Mouse (Mus musculus): ENCODE measurements at regions not wholly inside any gene's neighbourhood (a gene's known extent, or its start where the extent isn't known, plus 50 kb on each side); places are given as distances from the start of the nearest gene placed in this dataset.

DNA sequence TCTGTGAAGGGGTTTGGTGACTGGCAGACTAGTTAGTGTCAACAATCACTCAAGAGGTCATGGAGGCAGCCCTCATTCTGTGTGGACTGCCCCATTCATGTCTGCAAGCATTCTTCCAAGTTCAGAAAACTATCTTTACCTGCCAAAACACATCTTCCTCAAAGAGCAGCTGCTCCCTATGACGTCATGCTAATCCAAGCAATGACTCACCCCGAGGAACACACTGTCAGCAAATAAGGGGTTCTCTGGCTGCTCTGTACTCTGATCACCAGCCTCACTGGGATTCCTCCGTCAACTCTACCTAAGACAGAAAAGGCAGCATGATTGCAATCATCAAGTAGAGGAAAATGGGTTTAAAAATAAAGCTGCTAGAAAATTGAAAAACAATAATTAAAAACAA is 165.4 kb upstream of the Nabp1 start:
- peaks cover 7% of the 10 kb centered on the region for H3K4me1 ChIP-seq (ENCODE audit: control insufficient read depth, insufficient read depth)
- DNase-seq (ENCODE audit: low spot score) (no peak), ATAC-seq (ENCODE audit: insufficient read depth, low read depth) (no peak)
- 33% methylated on average over 3 of the region's 3 CpGs for WGBS
- H3K27ac ChIP-seq (ENCODE audit: low read depth): no peak overlapping the region
- H3K4me3 ChIP-seq (ENCODE audit: low read depth, low read length): no peak overlapping the region
- TF ChIP-seq EP300 (IDR thresholded peaks at IDR 0.05; ENCODE audit: low read depth) (no peak), CTCF (IDR thresholded peaks at IDR 0.05; ENCODE audit: low read depth) (no peak)
- no peaks in the 10 kb centered on the region for H3K36me3 ChIP-seq (replicated peaks; ENCODE audit: control insufficient read depth, insufficient read depth, low read length)
- no peaks in the 10 kb centered on the region for H3K9me3 ChIP-seq (replicated peaks; ENCODE audit: control insufficient read depth, low read length)
- no peak overlapping the region for H3K4me2 ChIP-seq (ENCODE audit: low read depth, low read length)
- no peaks in the 10 kb centered on the region for H3K27me3 ChIP-seq (ENCODE audit: control insufficient read depth, insufficient read depth, low read length)
- no peak overlapping the region for H3K9ac ChIP-seq (replicated peaks; ENCODE audit: low read depth, low read length)

DNA sequence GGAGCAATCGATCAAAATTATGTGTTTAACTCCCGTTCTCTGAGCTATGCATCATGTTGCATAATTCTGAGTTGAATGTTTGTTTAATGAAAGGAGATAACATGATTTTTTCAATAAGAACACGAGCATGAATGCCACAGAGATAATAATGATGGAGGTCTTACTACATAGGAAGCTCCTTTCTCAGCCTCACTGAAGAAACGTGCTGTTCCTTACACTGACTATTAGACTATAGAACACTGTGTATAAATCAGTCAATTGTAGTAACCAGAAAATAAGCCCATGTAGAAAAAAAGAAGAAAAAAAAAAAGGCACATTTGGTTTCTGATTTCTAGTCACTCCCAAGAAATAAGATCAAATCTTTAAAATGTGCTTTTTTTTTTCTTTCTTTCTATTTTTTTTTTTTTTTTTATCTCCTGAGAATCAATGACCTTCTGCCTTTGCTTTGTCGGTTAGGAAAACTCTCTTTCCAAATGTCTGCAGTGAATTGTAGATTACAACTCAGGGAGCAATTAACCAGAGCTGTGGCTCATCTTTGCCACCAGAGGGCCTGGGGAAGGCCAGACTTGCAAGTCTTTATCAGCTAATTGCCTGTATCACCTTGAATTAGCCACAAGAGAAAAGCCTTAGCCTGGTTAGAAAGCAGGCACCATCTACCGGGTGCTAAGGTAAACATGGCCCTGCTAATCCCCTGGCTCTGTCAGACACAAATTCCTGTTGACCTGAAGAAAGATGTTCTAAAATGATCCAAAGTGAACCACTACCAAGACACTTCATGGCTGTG is 160.5 kb upstream of the Nabp1 start:
- H3K9ac ChIP-seq (replicated peaks; ENCODE audit: low read depth, low read length): no peak overlapping the region
- 71% methylated on average over 6 of the region's 6 CpGs for WGBS
- no peaks in the 10 kb centered on the region for H3K27me3 ChIP-seq (ENCODE audit: control insufficient read depth, insufficient read depth, low read length)
- H3K36me3 ChIP-seq (replicated peaks; ENCODE audit: control insufficient read depth, insufficient read depth, low read length): no peaks in the 10 kb centered on the region
- H3K9me3 ChIP-seq (replicated peaks; ENCODE audit: control insufficient read depth, low read length): no peaks in the 10 kb centered on the region
- no peak for TF ChIP-seq CTCF (IDR thresholded peaks at IDR 0.05; ENCODE audit: low read depth)
- H3K27ac ChIP-seq (ENCODE audit: low read depth): no peak overlapping the region
- no peak overlapping the region for H3K4me3 ChIP-seq (ENCODE audit: low read depth, low read length)
- ATAC-seq (ENCODE audit: insufficient read depth, low read depth): no peak
- peaks cover 6% of the 10 kb centered on the region; the same call in 1 of the 2 replicates for H3K4me1 ChIP-seq (ENCODE audit: control insufficient read depth, insufficient read depth)
- H3K4me2 ChIP-seq (ENCODE audit: low read depth, low read length): no peak overlapping the region
- DNase-seq (ENCODE audit: low spot score): no peak

DNA sequence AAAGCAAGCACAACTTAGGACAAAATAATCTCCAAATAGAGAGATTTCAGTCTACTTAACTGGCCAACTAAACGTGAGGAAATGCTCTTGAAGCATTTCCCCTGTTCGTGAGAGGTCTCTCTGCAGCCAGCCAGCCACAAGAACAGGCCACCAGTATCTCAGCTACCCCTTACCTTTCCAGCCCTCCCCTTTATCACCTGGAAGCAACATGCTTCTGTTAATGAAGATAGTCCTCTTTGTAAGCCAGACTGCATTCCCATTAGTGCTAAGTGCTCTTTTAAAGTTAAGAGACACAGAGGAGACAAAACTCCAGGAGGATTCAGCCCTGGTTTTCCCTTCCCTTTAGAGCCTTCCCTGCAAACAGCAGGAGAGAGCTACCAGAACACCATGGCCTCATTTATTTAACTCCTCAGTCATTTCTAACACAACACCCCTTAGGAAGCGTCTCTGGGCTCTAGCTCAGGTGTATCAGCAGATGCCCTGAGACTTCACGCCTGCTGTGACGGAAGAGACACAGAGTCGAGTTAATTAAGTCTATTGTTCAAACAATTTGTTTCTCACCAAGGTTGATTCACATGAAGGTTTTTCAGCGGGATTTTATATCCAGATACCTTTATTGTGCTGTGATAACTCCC is 157.8 kb upstream of the Nabp1 start:
- ATAC-seq (ENCODE audit: insufficient read depth, low read depth): no peak
- Histone ChIP-seq H3K27ac (ENCODE audit: low read depth) (no peak overlapping the region), H3K4me2 (ENCODE audit: low read depth, low read length) (no peak overlapping the region), H3K9me3 (replicated peaks; ENCODE audit: control insufficient read depth, low read length) (no peaks in the 10 kb centered on the region), H3K36me3 (replicated peaks; ENCODE audit: control insufficient read depth, insufficient read depth, low read length) (no peaks in the 10 kb centered on the region), H3K9ac (replicated peaks; ENCODE audit: low read depth, low read length) (no peak overlapping the region), H3K27me3 (ENCODE audit: control insufficient read depth, insufficient read depth, low read length) (no peaks in the 10 kb centered on the region), H3K4me3 (ENCODE audit: low read depth, low read length) (no peak overlapping the region), H3K4me1 (ENCODE audit: control insufficient read depth, insufficient read depth) (peaks cover 6% of the 10 kb centered on the region; the same call in 1 of the 2 replicates)
- 51% methylated on average over 7 of the region's 7 CpGs for WGBS
- no peak for DNase-seq (ENCODE audit: low spot score)
- TF ChIP-seq CTCF (IDR thresholded peaks at IDR 0.05; ENCODE audit: low read depth) (no peak), EP300 (IDR thresholded peaks at IDR 0.05; ENCODE audit: low read depth) (no peak)

DNA sequence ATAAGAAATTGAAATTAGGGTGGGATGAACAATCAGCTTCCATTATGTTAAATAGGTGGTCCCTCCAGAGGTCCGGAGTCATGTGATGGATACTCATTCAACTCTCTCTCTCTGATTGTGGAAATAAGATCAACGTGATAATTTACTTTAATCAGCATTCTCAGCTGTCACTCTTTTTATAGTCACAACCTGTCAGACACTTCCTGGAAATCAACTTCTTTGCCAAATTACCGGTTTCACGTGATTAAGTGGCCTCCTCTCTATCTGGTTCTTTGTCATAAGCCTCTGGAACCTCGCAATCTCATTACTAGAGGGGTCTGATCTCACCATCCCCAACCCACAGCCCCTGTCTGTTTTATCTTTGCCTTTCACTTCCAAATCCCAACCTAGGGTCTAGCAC is 155.6 kb upstream of the Nabp1 start:
- H3K9me3 ChIP-seq (replicated peaks; ENCODE audit: control insufficient read depth, low read length): no peaks in the 10 kb centered on the region
- H3K9ac ChIP-seq (replicated peaks; ENCODE audit: low read depth, low read length): no peak overlapping the region
- DNase-seq (ENCODE audit: low spot score): no peak
- no peak overlapping the region for H3K4me3 ChIP-seq (ENCODE audit: low read depth, low read length)
- no peak overlapping the region for H3K27ac ChIP-seq (ENCODE audit: low read depth)
- no peaks in the 10 kb centered on the region for H3K27me3 ChIP-seq (ENCODE audit: control insufficient read depth, insufficient read depth, low read length)
- 53% methylated on average over 5 of the region's 5 CpGs for WGBS
- TF ChIP-seq CTCF (IDR thresholded peaks at IDR 0.05; ENCODE audit: low read depth) (no peak), EP300 (IDR thresholded peaks at IDR 0.05; ENCODE audit: low read depth) (no peak)
- no peaks in the 10 kb centered on the region for H3K36me3 ChIP-seq (replicated peaks; ENCODE audit: control insufficient read depth, insufficient read depth, low read length)
- H3K4me2 ChIP-seq (ENCODE audit: low read depth, low read length): no peak overlapping the region
- ATAC-seq (ENCODE audit: insufficient read depth, low read depth): no peak
- peaks cover 6% of the 10 kb centered on the region; the same call in 1 of the 2 replicates for H3K4me1 ChIP-seq (ENCODE audit: control insufficient read depth, insufficient read depth)

DNA sequence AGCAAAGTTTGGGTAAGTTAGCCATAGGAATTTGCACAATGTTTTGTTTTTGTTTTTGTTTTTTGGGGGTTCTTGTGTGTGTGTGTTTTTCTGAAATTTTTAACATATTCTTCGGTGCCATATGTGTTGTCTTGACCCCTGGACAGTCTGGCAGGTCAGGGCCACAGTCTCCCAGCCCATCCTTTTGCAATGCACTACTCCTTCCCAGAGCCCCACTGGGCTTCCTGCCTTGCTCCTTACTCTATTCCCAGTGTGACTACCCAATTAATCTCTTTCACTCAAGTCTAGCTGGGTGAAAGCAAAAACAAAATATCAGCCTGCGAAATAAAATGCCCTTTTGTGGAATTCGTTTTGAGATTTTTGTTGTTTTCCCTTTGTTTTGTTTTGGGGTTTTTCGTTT is 154.6 kb upstream of the Nabp1 start:
- no peak overlapping the region for H3K4me3 ChIP-seq (ENCODE audit: low read depth, low read length)
- H3K4me2 ChIP-seq (ENCODE audit: low read depth, low read length): no peak overlapping the region
- H3K27ac ChIP-seq (ENCODE audit: low read depth): no peak overlapping the region
- H3K27me3 ChIP-seq (ENCODE audit: control insufficient read depth, insufficient read depth, low read length): no peaks in the 10 kb centered on the region
- H3K9me3 ChIP-seq (replicated peaks; ENCODE audit: control insufficient read depth, low read length): no peaks in the 10 kb centered on the region
- ATAC-seq (ENCODE audit: insufficient read depth, low read depth) (no peak), DNase-seq (ENCODE audit: low spot score) (no peak)
- peaks cover 6% of the 10 kb centered on the region; the same call in 1 of the 2 replicates for H3K4me1 ChIP-seq (ENCODE audit: control insufficient read depth, insufficient read depth)
- TF ChIP-seq EP300 (IDR thresholded peaks at IDR 0.05; ENCODE audit: low read depth) (no peak), CTCF (IDR thresholded peaks at IDR 0.05; ENCODE audit: low read depth) (no peak)
- H3K36me3 ChIP-seq (replicated peaks; ENCODE audit: control insufficient read depth, insufficient read depth, low read length): no peaks in the 10 kb centered on the region
- H3K9ac ChIP-seq (replicated peaks; ENCODE audit: low read depth, low read length): no peak overlapping the region
- WGBS: 72% methylated on average over 4 of the region's 4 CpGs
